Mouse (Mus musculus) brain, adult 10 weeks (tissue): ENCODE measurements around the gene Slc22a7. TPM values are rescaled to one million over a fixed set of nuclear protein-coding genes. Genes with fewer than 3 reads are reported as not detected.

Source experiments
- polyA plus RNA-seq: library from polyadenylated mRNA; stranded (reverse); fragments of 350-450 nt; fragmentation: Illumina TruSeq; extraction: RNeasy Lipid Tissue Mini Kit (QIAGEN cat#74804); gene quantifications from one replicate; pipeline ENCODE4 v1.2.3, GENCODE M21; 2015; ENCODE audit warnings: low read depth, low replicate concordance

The Slc22a7 gene
- polyA plus RNA-seq, result not detected

DNA sequence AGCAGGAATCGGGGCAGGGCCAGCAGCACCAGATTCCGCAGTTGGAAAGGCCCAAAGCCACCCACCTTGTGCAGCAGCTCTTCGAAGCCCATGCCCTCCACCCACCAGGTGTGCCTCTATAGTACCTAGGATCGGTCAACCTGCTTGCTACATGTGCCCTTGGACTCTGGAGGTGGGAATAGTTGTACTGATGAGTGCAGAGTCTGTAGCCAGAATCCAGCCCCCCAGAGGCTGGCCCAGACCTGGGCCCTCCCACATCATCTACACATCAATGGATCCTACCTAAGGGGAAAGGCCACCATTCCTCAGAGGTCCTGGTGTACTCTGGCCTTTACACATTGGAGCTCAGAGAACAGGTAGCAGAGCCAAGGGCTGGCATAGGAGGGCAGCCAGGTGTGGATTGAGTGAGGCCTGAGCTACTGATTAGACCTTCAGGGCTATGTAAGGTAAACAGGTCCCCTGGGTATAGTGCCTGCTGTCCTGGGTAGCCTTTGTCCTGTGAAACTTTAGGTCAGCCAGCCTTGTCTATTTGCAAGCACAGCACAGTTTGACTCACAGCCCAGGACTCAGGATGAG lies at the start of gene Slc22a7:
Gene Slc22a7 (minus strand): TSS at position 160 of the 576 bp plus-strand sequence.

DNA sequence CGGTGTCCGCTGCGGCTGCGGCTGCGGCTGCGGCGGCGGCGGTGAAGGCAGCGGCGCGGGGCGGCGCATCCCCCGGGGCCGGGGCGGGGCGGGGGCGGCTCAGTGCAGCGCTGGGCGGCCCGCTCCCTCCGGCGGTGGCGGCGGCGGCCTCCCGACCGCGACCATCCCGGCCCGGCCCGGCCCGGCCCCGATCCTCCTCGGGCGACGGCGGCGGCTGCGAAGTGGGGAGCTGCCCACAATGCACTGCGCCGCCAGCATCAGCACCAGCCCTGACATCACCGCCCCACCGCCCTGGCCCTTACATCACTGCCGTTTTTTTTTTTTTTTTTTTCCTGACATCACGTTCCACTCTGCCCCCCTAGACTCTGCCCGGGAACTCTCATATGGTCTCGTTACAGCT lies 49.2 kb upstream of the Slc22a7 start, which contains the start of gene Ttbk1:
Gene Ttbk1 (minus strand): TSS at position 245 of the 400 bp plus-strand sequence.

DNA sequence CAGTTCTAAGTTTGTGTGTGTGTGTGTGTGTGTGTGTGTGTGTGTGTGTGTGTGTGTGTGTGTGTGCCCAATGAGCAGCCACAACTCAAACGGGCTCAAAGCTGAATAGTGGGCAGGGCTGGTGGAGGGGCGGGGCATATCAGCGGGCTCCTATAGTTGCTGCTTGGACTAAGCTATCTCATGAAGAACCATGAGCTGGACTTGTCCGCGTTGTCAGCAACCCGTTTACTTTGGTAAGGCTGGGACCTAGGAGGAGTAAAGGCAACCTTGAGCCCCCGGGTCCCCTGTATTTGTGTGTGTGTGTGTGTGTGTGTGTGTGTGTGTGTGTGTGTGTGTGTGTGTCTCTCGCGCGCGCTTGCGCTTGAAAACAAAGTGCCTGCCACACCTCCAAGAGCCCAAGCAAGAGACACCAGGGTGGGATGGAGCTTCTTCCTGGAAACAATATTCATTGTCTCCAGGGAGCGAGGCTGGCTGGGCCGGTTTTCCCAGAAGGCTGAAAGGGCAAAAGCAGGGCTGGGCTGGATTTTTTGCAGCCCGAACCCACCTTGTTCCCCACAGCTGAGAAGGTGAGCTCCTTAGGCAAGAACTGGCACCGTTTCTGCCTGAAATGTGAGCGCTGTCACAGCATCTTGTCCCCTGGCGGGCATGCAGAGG lies 9.4 kb downstream of the Slc22a7 start, which contains the start of gene Crip3:
Gene Crip3 (plus strand): TSS at position 166 of the 654 bp plus-strand sequence.

DNA sequence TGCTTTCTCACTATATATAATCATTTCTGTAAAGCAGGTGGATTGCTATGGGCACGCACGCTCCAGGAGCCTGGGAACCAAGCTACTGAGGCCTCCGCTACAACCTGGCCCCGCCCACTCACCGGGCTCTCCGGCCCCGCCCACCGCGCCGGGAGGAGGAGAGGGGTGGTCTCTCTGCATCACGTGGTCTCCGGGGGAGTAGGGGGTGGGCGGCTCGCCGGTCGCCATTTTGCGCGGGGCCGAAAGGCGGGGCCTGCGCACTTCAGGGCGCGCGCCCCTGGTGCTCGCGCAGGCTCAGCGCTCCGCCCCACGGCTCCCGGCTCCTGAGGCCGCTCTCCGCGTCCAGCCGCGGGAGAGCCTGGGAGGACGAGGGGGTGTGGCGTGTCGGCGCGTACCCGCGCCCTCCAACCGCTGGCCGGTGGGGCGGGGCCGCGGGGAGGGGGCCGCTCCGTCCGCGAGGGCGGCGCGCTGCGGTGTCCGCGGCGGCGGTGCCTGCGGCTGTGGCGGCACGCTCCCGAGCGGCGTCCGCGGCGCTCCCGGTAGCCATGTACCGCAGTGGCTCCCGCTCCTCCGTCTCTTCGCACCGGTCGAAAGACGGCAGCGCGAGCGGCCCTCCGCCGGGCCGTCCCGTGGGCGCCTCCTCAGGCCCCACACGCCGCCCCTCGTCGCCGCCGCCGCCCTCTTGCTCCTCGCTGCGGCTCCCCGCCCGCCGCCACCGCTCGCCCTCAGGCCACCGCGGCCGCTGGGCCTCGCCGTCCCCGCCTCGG lies 54.8 kb downstream of the Slc22a7 start, which contains the start of gene Zfp318:
Gene Zfp318 (plus strand): TSS at position 438 of the 767 bp plus-strand sequence.

Other genes starting within 250 kb of the Slc22a7 start
- gene Polh, start 235.8 kb downstream of the Slc22a7 start, polyA plus RNA-seq, result 3.9 TPM
- gene Xpo5, start 235.7 kb downstream of the Slc22a7 start, polyA plus RNA-seq, result 28.6 TPM
- gene Polr1c, start 190.4 kb downstream of the Slc22a7 start, polyA plus RNA-seq, result 41.5 TPM
- gene Yipf3, start 190.4 kb downstream of the Slc22a7 start, polyA plus RNA-seq, result 66.5 TPM
- gene Lrrc73, start 184.9 kb downstream of the Slc22a7 start, polyA plus RNA-seq, result 44.4 TPM
- gene Tjap1, start 155.4 kb downstream of the Slc22a7 start, polyA plus RNA-seq, result 31.4 TPM
- gene Dlk2, start 141.0 kb downstream of the Slc22a7 start, polyA plus RNA-seq, result 36.9 TPM
- gene Abcc10, start 110.1 kb downstream of the Slc22a7 start, polyA plus RNA-seq, result 5.0 TPM
- gene Zfp318, start 54.7 kb downstream of the Slc22a7 start, polyA plus RNA-seq, result 30.7 TPM
- 2.9 TPM for gene Crip3, start 9.5 kb downstream of the Slc22a7 start, polyA plus RNA-seq
- gene Ttbk1, start 49.2 kb upstream of the Slc22a7 start, polyA plus RNA-seq, result 47.4 TPM
- gene Dnph1, start 58.3 kb upstream of the Slc22a7 start, polyA plus RNA-seq, result 5.6 TPM
- 29.7 TPM for gene Cul9, start 107.9 kb upstream of the Slc22a7 start, polyA plus RNA-seq
- gene Srf, start 117.7 kb upstream of the Slc22a7 start, polyA plus RNA-seq, result 37.9 TPM
- 6.1 TPM for gene Ptk7, start 191.0 kb upstream of the Slc22a7 start, polyA plus RNA-seq
- gene Klc4, start 207.6 kb upstream of the Slc22a7 start, polyA plus RNA-seq, result 21.9 TPM
- 64.3 TPM for gene Mrpl2, start 207.8 kb upstream of the Slc22a7 start, polyA plus RNA-seq
- gene Cul7, start 211.9 kb upstream of the Slc22a7 start, polyA plus RNA-seq, result 18.4 TPM
- 24.6 TPM for gene Rrp36, start 235.9 kb upstream of the Slc22a7 start, polyA plus RNA-seq
- 213 TPM for gene Mea1, start 240.3 kb upstream of the Slc22a7 start, polyA plus RNA-seq
- 176 TPM for gene Klhdc3, start 242.5 kb upstream of the Slc22a7 start, polyA plus RNA-seq